Mouse (Mus musculus) adrenal gland, adult 18-20 months (tissue): ENCODE measurements around the gene Pik3ca. TPM values are rescaled to one million over a fixed set of nuclear protein-coding genes. Genes with fewer than 3 reads are reported as not detected.

Experiments used
- DNase-seq, 2 experiments: peaks; one replicate each; pipeline ENCODE4 v3.0.0; 2021 to 2022; ENCODE audit warnings: low spot score in 2 of 2
- total RNA-seq, 2 experiments: library from RNA; stranded (reverse); gene quantifications; 1 replicate in 1 of 2; 2 replicates in 1 of 2; pipeline ENCODE4 v1.2.3; 2021

The Pik3ca gene
- total RNA-seq, 2 experiments from 2014 or later = 42.3 to 59.5 TPM

- DNase-seq = no peak
Observed at GRCm38 (mm10) chr3:32437820-32438219, 40.3 kb downstream of the Pik3ca start.

GRCm38 (mm10) chr3:32438716-32439115 is 41.2 kb downstream of the Pik3ca start:
- no peak for DNase-seq

- no peak for DNase-seq
Observed at GRCm38 (mm10) chr3:32441710-32442109, 44.2 kb downstream of the Pik3ca start.

GRCm38 (mm10) chr3:32454329-32455021 is 57.0 kb downstream of the Pik3ca start:
- DNase-seq = no peak

- peak; percentile 37 to 59 for DNase-seq
Observed at GRCm38 (mm10) chr3:32459777-32460176, 62.3 kb downstream of the Pik3ca start.

- no peak for DNase-seq
Observed at GRCm38 (mm10) chr3:32467321-32467720, 69.8 kb downstream of the Pik3ca start.

- DNase-seq = no peak
Observed at GRCm38 (mm10) chr3:32468411-32468810, 70.9 kb downstream of the Pik3ca start.

- DNase-seq = no peak
Observed at GRCm38 (mm10) chr3:32470449-32470848, 73.0 kb downstream of the Pik3ca start.

- DNase-seq = no peak
Observed at GRCm38 (mm10) chr3:32471098-32471497, 73.6 kb downstream of the Pik3ca start.

- no peak for DNase-seq
Observed at GRCm38 (mm10) chr3:32472191-32472900, 74.9 kb downstream of the Pik3ca start.

- DNase-seq = no peak
Observed at GRCm38 (mm10) chr3:32473184-32473583, 75.7 kb downstream of the Pik3ca start.

GRCm38 (mm10) chr3:32479961-32480360 is 82.5 kb downstream of the Pik3ca start:
- DNase-seq = peak in 1 of 2 experiments; percentile 13

- DNase-seq = no peak
Observed at GRCm38 (mm10) chr3:32483035-32483434, 85.6 kb downstream of the Pik3ca start.

- DNase-seq = peak in 1 of 2 experiments; percentile 16
Observed at GRCm38 (mm10) chr3:32486543-32486942, 89.1 kb downstream of the Pik3ca start.

GRCm38 (mm10) chr3:32488172-32488571 is 90.7 kb downstream of the Pik3ca start:
- DNase-seq = peak in 1 of 2 experiments; percentile 12

GRCm38 (mm10) chr3:32490076-32490927 is 92.8 kb downstream of the Pik3ca start:
- DNase-seq = peak in 1 of 2 experiments; percentile 14

- peak in 1 of 2 experiments; percentile 1 for DNase-seq
Observed at GRCm38 (mm10) chr3:32490928-32491315, 93.5 kb downstream of the Pik3ca start.

- DNase-seq = peak in 1 of 2 experiments; percentile 11
Observed at GRCm38 (mm10) chr3:32492097-32493090, 94.9 kb downstream of the Pik3ca start, which contains the start of gene Kcnmb3. TSS of gene Kcnmb3 (minus strand) at chr3:32492231.

GRCm38 (mm10) chr3:32494387-32495087 is 97.1 kb downstream of the Pik3ca start:
- peak in 1 of 2 experiments; percentile 18 for DNase-seq
